Mouse (Mus musculus) liver, embryonic 15.5 days (tissue): ENCODE measurements around the gene Atg4c. TPM values are rescaled to one million over a fixed set of nuclear protein-coding genes. Genes with fewer than 3 reads are reported as not detected.

Experiments
- ATAC-seq: fragments of 200-750 bp; cut with Nextera tagmentation; 2 replicates; pipeline ENCODE4 v1.8.0; 2017; ENCODE audit warnings: moderate number of reproducible peaks, mild to moderate bottlenecking, moderate library complexity; ENCODE audit not compliant: insufficient read depth
- H3K27ac ChIP-seq: fragments of 300-500 bp; sonication (generic); replicated peaks from 2 replicates; pipeline ENCODE4 v1.5.1; 2015; ENCODE audit warnings: mild to moderate bottlenecking, inconsistent platforms
- H3K27me3 ChIP-seq: fragments of 300-500 bp; sonication (generic); 2 replicates; pipeline ENCODE4 v1.6.1; 2015; ENCODE audit warnings: mild to moderate bottlenecking, inconsistent platforms
- H3K36me3 ChIP-seq: fragments of 300-500 bp; sonication (generic); replicated peaks from 2 replicates; pipeline ENCODE4 v1.6.1; 2015; ENCODE audit warnings: moderate library complexity, mild to moderate bottlenecking, inconsistent platforms
- H3K4me1 ChIP-seq: fragments of 300-500 bp; sonication (generic); replicated peaks from 2 replicates; pipeline ENCODE4 v1.6.1; 2015; ENCODE audit warnings: inconsistent platforms
- H3K4me2 ChIP-seq: fragments of 300-500 bp; sonication (generic); 2 replicates; pipeline ENCODE4 v1.6.1; 2015; ENCODE audit warnings: moderate library complexity, mild to moderate bottlenecking, inconsistent platforms
- H3K4me3 ChIP-seq: fragments of 300-500 bp; sonication (generic); replicated peaks from 2 replicates; pipeline ENCODE4 v1.5.1; 2015; ENCODE audit warnings: mild to moderate bottlenecking, inconsistent platforms
- H3K9ac ChIP-seq: fragments of 300-500 bp; sonication (generic); 2 replicates; pipeline ENCODE4 v1.6.1; 2015; ENCODE audit warnings: moderate library complexity, mild to moderate bottlenecking, inconsistent platforms
- H3K9me3 ChIP-seq: fragments of 300-500 bp; sonication (generic); replicated peaks from 2 replicates; pipeline ENCODE4 v1.6.1; 2016; ENCODE audit warnings: inconsistent platforms
- WGBS: fragments of 180-500 bp; shearing (Covaris S2); methylation state at CpG from one replicate; pipeline ENCODE4 v1.1.7; 2015; ENCODE audit warnings: mixed read lengths; ENCODE audit not compliant: insufficient replicate concordance; 5-methylcytosine and 5-hydroxymethylcytosine counted together
- polyA plus RNA-seq: library from polyadenylated mRNA; unstranded; fragments of >200 nt; fragmentation: Nextera tagmentation; extraction: Ambion mirVana; gene quantifications from 2 replicates; pipeline ENCODE4 v1.2.1, GENCODE M21; 2015

The Atg4c gene
- polyA plus RNA-seq, 1 experiment from 2014 or later, result 4.1 TPM

- ATAC-seq, result no peak
- H3K9ac ChIP-seq, result no peak overlapping the region
- 72% methylated on average over 7 of the region's 7 CpGs for WGBS
Observed at GRCm38 (mm10) chr4:99174265-99174664, 19.5 kb upstream of the Atg4c start.

GRCm38 (mm10) chr4:99176841-99177240, 16.9 kb upstream of the Atg4c start:
- Histone ChIP-seq H3K36me3 (no peaks in the 10 kb centered on the region), H3K4me1 (no peaks in the 10 kb centered on the region), H3K9me3 (no peaks in the 10 kb centered on the region), H3K27me3 (no peaks in the 10 kb centered on the region), H3K4me2 (no peak overlapping the region), H3K9ac (no peak overlapping the region), H3K4me3 (no peak overlapping the region), H3K27ac (no peak overlapping the region)
- WGBS, result 59% methylated on average over 7 of the region's 7 CpGs
- ATAC-seq, result no peak

More at GRCm38 (mm10) chr4:99174265-99174664, 19.5 kb upstream of the Atg4c start:
- no peak overlapping the region for H3K4me2 ChIP-seq
- no peak overlapping the region for H3K27ac ChIP-seq
- H3K9me3 ChIP-seq, result no peaks in the 10 kb centered on the region
- no peak overlapping the region for H3K4me3 ChIP-seq
- H3K4me1 ChIP-seq, result no peaks in the 10 kb centered on the region
- H3K27me3 ChIP-seq, result no peaks in the 10 kb centered on the region
- no peaks in the 10 kb centered on the region for H3K36me3 ChIP-seq

GRCm38 (mm10) chr4:99177255-99177654, 16.5 kb upstream of the Atg4c start:
- no peak overlapping the region for H3K4me2 ChIP-seq
- no peaks in the 10 kb centered on the region for H3K9me3 ChIP-seq
- ATAC-seq, result no peak
- H3K4me1 ChIP-seq, result no peaks in the 10 kb centered on the region
- WGBS, result 54% methylated on average over 4 of the region's 4 CpGs
- no peak overlapping the region for H3K27ac ChIP-seq
- no peaks in the 10 kb centered on the region for H3K36me3 ChIP-seq
- H3K4me3 ChIP-seq, result no peak overlapping the region
- no peak overlapping the region for H3K9ac ChIP-seq
- H3K27me3 ChIP-seq, result no peaks in the 10 kb centered on the region

- Histone ChIP-seq H3K4me3 (no peak overlapping the region), H3K9me3 (no peaks in the 10 kb centered on the region), H3K27me3 (no peaks in the 10 kb centered on the region), H3K27ac (no peak overlapping the region), H3K4me1 (no peaks in the 10 kb centered on the region), H3K36me3 (no peaks in the 10 kb centered on the region), H3K4me2 (no peak overlapping the region), H3K9ac (no peak overlapping the region)
- 58% methylated on average over 5 of the region's 5 CpGs for WGBS
- no peak for ATAC-seq
Observed at GRCm38 (mm10) chr4:99178851-99179250, 14.9 kb upstream of the Atg4c start.

GRCm38 (mm10) chr4:99179446-99180120, 14.2 kb upstream of the Atg4c start:
- no peak for ATAC-seq
- no peaks in the 10 kb centered on the region for H3K9me3 ChIP-seq
- H3K4me2 ChIP-seq, result no peak overlapping the region
- no peak overlapping the region for H3K27ac ChIP-seq
- no peaks in the 10 kb centered on the region for H3K36me3 ChIP-seq
- H3K27me3 ChIP-seq, result no peaks in the 10 kb centered on the region
- no peak overlapping the region for H3K4me3 ChIP-seq
- WGBS, result 65% methylated on average over 21 of the region's 21 CpGs
- no peak overlapping the region for H3K9ac ChIP-seq
- no peaks in the 10 kb centered on the region for H3K4me1 ChIP-seq

GRCm38 (mm10) chr4:99180921-99181320, 12.8 kb upstream of the Atg4c start:
- Histone ChIP-seq H3K9me3 (no peaks in the 10 kb centered on the region), H3K4me2 (no peak overlapping the region), H3K4me1 (no peaks in the 10 kb centered on the region), H3K4me3 (no peak overlapping the region), H3K9ac (no peak overlapping the region), H3K36me3 (no peaks in the 10 kb centered on the region), H3K27me3 (no peaks in the 10 kb centered on the region), H3K27ac (no peak overlapping the region)
- WGBS, result 62% methylated on average over 5 of the region's 5 CpGs
- no peak for ATAC-seq

GRCm38 (mm10) chr4:99181739-99182419, 11.9 kb upstream of the Atg4c start:
- 61% methylated on average over 9 of the region's 9 CpGs for WGBS
- no peak overlapping the region for H3K4me3 ChIP-seq
- no peaks in the 10 kb centered on the region for H3K27me3 ChIP-seq
- no peak overlapping the region for H3K9ac ChIP-seq
- no peaks in the 10 kb centered on the region for H3K4me1 ChIP-seq
- no peak overlapping the region for H3K4me2 ChIP-seq
- H3K36me3 ChIP-seq, result no peaks in the 10 kb centered on the region
- no peak overlapping the region for H3K27ac ChIP-seq
- no peak for ATAC-seq
- no peaks in the 10 kb centered on the region for H3K9me3 ChIP-seq

- Histone ChIP-seq H3K4me2 (no peak overlapping the region), H3K4me3 (no peak overlapping the region), H3K27me3 (no peaks in the 10 kb centered on the region), H3K27ac (no peak overlapping the region), H3K36me3 (no peaks in the 10 kb centered on the region), H3K9ac (no peak overlapping the region), H3K4me1 (no peaks in the 10 kb centered on the region), H3K9me3 (no peaks in the 10 kb centered on the region)
- 67% methylated on average over 20 of the region's 20 CpGs for WGBS
- ATAC-seq, result no peak
Observed at GRCm38 (mm10) chr4:99182660-99183431, 10.9 kb upstream of the Atg4c start.

- peak; percentile 37; the same call in 1 of the 2 replicates for ATAC-seq
- no peak overlapping the region for H3K27ac ChIP-seq
- no peaks in the 10 kb centered on the region for H3K36me3 ChIP-seq
- H3K27me3 ChIP-seq, result no peaks in the 10 kb centered on the region
- H3K4me1 ChIP-seq, result no peaks in the 10 kb centered on the region
- H3K9ac ChIP-seq, result no peak overlapping the region
- WGBS, result 46% methylated on average over 4 of the region's 4 CpGs
- no peak overlapping the region for H3K4me2 ChIP-seq
- no peak overlapping the region for H3K4me3 ChIP-seq
- H3K9me3 ChIP-seq, result no peaks in the 10 kb centered on the region
Observed at GRCm38 (mm10) chr4:99184678-99185077, 9.1 kb upstream of the Atg4c start.

GRCm38 (mm10) chr4:99185305-99185704, 8.4 kb upstream of the Atg4c start:
- H3K4me2 ChIP-seq, result no peak overlapping the region
- H3K9ac ChIP-seq, result no peak overlapping the region
- WGBS, result 52% methylated on average over 4 of the region's 4 CpGs
- no peaks in the 10 kb centered on the region for H3K4me1 ChIP-seq
- H3K4me3 ChIP-seq, result no peak overlapping the region
- no peak for ATAC-seq
- no peaks in the 10 kb centered on the region for H3K27me3 ChIP-seq
- no peaks in the 10 kb centered on the region for H3K9me3 ChIP-seq
- no peak overlapping the region for H3K27ac ChIP-seq
- H3K36me3 ChIP-seq, result no peaks in the 10 kb centered on the region

- Histone ChIP-seq H3K9ac (no peak overlapping the region), H3K4me1 (no peaks in the 10 kb centered on the region), H3K27me3 (no peaks in the 10 kb centered on the region), H3K27ac (no peak overlapping the region), H3K4me2 (no peak overlapping the region), H3K4me3 (no peak overlapping the region), H3K9me3 (no peaks in the 10 kb centered on the region), H3K36me3 (no peaks in the 10 kb centered on the region)
- 67% methylated on average over 11 of the region's 11 CpGs for WGBS
- no peak for ATAC-seq
Observed at GRCm38 (mm10) chr4:99186412-99187125, 7.2 kb upstream of the Atg4c start.
